Mouse (Mus musculus) urinary bladder, adult 2 months (tissue): ENCODE data around the gene Kcnc3. TPM values are rescaled to one million over a fixed set of nuclear protein-coding genes. Genes with fewer than 3 reads are reported as not detected.

Experiments
- DNase-seq: peaks from one replicate; pipeline ENCODE4 v3.0.0; 2022; ENCODE audit warnings: low spot score
- polyA plus RNA-seq: library from polyadenylated mRNA; depleted of rRNA; stranded (reverse); fragments of >200 nt; gene quantifications from 2 replicates; pipeline ENCODE4 v1.2.3, GENCODE M21; 2012

The Kcnc3 gene
- polyA plus RNA-seq, 1 experiment, result 0.43 TPM

- DNase-seq, result no peak
These were observed 19.5 kb upstream of the Kcnc3 start for GRCm38 (mm10) chr7:44570989-44571388.

DNA sequence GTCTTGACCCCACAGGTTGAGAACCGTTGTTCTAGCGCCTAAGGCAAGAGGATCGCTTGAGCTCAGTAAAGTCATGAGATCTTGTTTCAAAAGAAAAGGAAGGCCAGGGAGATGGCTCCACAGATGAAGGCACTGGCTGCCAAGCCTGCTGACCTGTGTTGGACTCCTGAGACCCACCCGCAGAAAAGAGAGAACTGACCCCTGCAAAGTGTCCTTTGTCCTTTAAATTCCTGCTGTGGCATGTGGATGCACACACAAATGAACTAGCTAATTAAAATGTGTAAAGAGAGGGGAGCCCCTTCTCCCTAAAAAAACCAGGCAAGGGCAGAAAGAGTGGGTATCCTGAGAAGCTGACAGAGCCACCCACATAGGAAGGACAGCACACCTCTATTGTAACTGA is 18.7 kb upstream of the Kcnc3 start:
- no peak for DNase-seq

GRCm38 (mm10) chr7:44572213-44572701 is 18.2 kb upstream of the Kcnc3 start, which contains the start of gene Napsa:
Gene Napsa, plus strand, starts transcription at chr7:44572380.
- DNase-seq, result no peak

- DNase-seq, result no peak
These were observed 17.4 kb upstream of the Kcnc3 start for GRCm38 (mm10) chr7:44572956-44573484.

DNA sequence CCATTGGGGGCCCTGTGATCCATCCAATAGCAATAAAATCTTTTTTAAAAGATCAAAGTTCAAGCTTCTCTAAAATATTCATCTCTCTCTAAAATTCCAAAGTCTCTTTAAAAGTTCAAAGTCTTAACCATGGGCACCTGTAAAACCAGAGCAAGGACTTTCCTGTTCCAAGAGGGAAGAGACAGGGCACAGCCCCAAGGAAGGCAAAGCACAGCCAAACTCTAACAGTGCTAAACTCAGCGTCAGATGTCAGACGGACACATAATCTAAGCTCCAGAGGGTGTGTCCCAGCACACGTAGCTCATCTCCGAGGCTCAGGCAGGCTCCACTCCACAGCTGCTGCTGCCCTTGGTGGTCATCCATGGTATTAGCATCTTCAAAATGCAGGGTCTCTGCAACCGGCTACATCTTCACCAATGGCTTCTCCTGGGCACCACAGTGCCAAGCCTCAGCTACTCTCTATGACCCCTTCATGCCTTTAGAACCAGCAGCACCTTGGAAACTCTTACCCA is 14.1 kb upstream of the Kcnc3 start:
- no peak for DNase-seq

DNA sequence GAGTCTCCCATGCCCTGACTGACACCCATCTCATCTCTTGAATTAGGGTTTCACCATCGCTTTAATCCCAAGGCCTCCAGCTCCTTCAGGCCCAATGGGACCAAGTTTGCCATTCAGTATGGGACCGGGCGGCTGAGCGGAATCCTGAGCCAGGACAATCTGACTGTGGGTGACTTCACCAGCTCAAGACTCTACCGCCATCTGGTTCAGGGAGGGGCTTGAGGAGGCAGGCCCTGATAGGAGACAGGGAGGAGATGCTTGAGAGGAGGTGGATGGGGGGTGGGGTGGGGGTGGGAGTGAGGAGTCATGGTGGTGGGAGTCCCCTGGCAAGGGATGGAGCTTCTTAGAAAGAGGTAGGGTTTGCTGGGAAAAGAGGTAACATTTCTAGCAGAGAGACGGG is 8.8 kb upstream of the Kcnc3 start:
- no peak for DNase-seq

DNA sequence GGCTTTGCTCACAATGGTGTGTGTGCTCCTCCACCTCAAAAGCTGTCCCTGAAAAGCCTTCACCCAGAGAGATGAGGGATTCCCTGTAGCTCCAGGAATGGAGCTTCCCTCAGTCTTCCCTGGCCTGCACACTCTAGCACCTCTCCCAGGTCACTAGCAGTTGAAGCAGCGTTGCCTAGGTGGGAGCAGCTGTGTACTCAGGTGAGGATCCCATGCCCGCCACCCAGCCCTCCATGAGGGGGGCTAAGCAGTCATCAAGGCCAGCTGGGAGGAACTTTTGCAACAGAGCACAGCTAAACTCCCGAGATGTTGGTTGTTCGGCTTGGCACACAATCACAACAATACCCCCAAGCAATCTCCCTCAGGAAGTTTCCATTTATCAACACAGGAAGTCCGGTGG is 7.8 kb upstream of the Kcnc3 start:
- DNase-seq, result no peak

GRCm38 (mm10) chr7:44583146-44583545 is 7.3 kb upstream of the Kcnc3 start:
- no peak for DNase-seq

GRCm38 (mm10) chr7:44584265-44584804 is 6.1 kb upstream of the Kcnc3 start:
- no peak for DNase-seq

- DNase-seq, result no peak
These were observed 5.5 kb upstream of the Kcnc3 start for GRCm38 (mm10) chr7:44584921-44585320.

- DNase-seq, result no peak
These were observed 4.9 kb upstream of the Kcnc3 start for GRCm38 (mm10) chr7:44585606-44586005.

DNA sequence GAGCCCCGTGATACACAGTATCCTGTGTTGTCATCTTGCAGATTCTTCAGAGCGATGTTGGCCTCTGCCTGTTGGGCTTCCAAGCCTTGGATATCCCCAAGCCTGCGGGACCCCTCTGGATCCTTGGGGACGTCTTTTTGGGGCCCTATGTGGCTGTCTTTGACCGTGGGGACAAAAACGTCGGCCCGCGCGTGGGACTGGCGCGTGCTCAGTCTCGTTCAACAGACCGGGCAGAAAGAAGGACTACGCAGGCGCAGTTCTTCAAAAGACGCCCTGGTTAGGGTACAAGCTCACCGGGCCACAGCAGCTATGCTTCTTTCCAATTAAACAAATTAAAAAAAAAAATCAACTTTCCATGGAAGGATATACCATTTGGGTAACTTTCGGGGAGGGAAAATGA is 3.9 kb upstream of the Kcnc3 start:
- DNase-seq, result no peak

GRCm38 (mm10) chr7:44586930-44587329 is 3.5 kb upstream of the Kcnc3 start:
- no peak for DNase-seq

- no peak for DNase-seq
These were observed 2.8 kb upstream of the Kcnc3 start for GRCm38 (mm10) chr7:44587676-44588075.

DNA sequence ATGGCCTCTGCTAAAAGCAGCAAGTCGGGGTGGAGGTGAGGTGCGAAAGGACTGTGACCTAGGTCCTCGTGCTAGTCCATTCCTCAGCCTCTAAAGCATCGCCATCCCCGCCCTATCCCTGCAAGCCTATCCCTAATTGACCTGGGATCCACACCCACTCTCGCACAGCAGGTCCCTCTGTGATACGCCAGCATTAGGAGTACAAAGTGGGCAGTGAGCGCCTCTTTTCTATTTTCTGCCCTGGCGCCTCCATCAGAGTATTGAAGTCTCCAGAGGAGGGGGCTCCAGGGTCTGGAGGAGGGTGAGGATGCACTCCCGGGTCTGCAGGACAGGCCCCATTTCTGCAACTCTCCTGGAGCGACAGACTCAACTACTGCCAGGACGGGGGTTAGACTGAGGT is 2.1 kb upstream of the Kcnc3 start:
- DNase-seq, result no peak

- DNase-seq, result no peak
These were observed 1.3 kb upstream of the Kcnc3 start for GRCm38 (mm10) chr7:44589149-44589548.

DNA sequence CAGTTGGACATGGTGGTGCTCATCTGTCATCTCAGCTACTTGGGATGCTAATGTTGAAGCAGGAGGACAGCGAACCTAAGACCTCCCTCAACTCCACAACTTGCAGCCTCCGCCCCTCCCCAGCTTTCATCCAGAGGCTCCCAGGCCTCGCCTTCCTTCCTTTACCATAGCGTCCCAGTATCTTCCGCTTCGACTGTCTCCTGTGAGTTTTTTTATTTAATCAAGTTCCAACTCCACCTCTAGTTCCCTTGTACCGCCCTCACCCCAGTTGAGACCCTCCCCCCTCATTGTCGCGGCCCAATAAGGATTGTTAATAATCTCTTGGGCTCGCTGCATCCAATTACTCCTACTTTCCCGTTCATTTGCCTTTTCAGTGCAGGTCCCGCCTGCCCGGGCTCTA is 518 bp upstream of the Kcnc3 start:
- DNase-seq, result no peak

DNA sequence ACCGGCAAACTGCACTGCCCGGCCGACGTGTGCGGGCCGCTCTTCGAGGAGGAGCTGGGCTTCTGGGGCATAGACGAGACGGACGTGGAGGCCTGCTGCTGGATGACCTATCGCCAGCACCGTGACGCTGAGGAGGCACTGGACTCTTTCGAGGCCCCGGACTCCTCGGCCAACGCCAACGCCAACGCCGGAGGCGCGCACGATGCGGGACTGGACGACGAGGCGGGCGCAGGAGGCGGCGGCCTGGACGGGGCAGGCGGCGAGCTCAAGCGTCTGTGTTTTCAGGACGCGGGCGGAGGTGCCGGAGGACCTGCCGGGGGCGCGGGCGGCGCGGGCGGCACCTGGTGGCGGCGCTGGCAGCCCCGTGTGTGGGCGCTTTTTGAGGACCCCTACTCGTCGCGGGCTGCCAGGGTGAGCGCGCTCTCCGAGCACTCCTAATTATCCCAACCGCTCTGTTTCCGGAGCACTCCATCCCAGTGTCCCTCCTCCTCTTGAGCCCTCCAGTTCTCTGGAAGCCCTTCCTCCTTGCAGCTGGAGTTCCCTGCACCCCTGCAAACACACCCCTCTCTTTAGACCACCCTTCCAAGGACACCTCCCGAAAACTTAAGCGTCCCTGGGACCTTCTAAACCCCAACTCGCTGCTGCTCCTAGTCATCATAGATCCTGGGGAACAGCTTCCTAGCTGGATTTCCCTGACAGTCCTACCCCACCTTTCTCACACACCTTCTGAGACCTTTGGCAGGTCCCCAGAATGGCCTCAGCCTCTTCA is 1.1 kb downstream of the Kcnc3 start:
- no peak for DNase-seq

DNA sequence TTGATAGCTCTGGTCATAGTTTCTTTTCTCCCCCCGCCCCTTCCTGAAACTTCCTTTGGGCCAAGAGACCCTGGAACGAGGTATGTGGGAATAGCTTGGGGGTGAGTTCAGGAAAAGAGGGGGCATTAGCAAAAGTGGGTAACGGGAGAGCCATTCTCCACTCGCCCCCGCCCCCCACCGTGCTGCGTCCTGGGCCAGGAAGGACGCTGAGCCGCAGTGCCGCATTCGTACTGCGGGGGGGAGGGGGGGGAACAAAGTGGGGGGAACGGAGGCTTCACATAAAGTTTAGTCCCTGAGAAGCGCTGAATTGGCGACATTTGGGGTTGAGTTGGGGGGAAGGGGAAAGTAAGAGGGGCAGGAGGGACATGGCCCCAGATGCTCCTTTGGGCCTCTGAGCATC is 2.6 kb downstream of the Kcnc3 start:
- no peak for DNase-seq

GRCm38 (mm10) chr7:44593775-44594174 is 3.3 kb downstream of the Kcnc3 start:
- peak; percentile 57 for DNase-seq

DNA sequence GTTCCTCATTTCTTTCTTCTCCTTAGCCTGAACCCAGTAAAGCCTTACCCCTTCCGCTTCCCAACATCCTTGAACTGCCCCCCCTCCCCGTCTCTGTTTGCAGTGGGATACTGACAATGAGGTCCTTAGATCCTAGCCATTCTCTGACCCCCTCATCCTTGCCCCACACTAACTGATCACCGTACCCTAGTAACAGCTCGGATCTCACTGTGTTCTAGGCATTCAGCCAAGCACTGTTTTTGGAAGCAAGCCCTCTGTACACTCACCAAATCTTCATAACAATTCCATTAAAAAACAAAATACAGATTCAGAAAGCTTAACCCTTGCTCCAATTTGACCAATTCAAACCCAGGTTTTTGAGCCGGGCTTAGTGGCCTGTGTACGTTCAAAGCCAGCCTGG is 3.8 kb downstream of the Kcnc3 start:
- no peak for DNase-seq

GRCm38 (mm10) chr7:44595131-44595561 is 4.7 kb downstream of the Kcnc3 start:
- no peak for DNase-seq

DNA sequence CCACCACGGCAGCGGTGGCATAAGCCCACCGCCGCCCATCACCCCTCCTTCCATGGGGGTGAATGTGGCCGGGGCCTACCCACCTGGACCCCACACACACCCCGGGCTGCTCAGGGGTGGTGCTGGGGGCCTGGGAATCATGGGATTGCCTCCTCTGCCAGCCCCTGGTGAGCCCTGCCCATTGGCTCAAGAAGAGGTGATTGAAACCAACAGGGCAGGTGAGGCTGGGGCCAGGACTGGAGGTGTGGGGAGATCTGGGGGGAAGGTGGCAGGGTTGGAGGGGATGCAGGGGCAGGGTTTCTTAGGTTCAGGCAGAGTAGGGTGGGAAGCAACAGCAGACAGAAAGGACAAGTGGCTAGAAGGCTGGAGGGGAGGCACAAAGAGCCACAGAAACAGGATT is 5.6 kb downstream of the Kcnc3 start:
- no peak for DNase-seq
